Mouse (Mus musculus) liver, embryonic 16.5 days (tissue): Measurements from ENCODE around the gene Hdac5. TPM values are rescaled to one million over a fixed set of nuclear protein-coding genes. Genes with fewer than 3 reads are reported as not detected.

Experiments used
- ATAC-seq: fragments of 200-750 bp; cut with Nextera tagmentation; 2 replicates; pipeline ENCODE4 v1.8.0; 2017; ENCODE audit warnings: low read depth, mild to moderate bottlenecking, moderate number of reproducible peaks, moderate library complexity
- H3K27ac ChIP-seq: fragments of 300-500 bp; sonication (generic); 2 replicates; pipeline ENCODE4 v1.5.1; 2014; ENCODE audit warnings: mild to moderate bottlenecking, low read length
- H3K27me3 ChIP-seq: fragments of 300-500 bp; sonication (generic); 2 replicates; pipeline ENCODE4 v1.6.1; 2014; ENCODE audit warnings: low read depth, low read length, mixed read lengths; ENCODE audit not compliant: control insufficient read depth, insufficient read depth
- H3K36me3 ChIP-seq: fragments of 300-500 bp; sonication (generic); 2 replicates; pipeline ENCODE4 v1.6.1; 2014; ENCODE audit warnings: mild to moderate bottlenecking; ENCODE audit not compliant: control insufficient read depth, insufficient read depth
- H3K4me1 ChIP-seq: fragments of 300-500 bp; sonication (generic); 2 replicates; pipeline ENCODE4 v1.6.1; 2014; ENCODE audit warnings: low read depth, low read length, mixed read lengths; ENCODE audit not compliant: control insufficient read depth
- H3K4me2 ChIP-seq: fragments of 300-500 bp; sonication (generic); 2 replicates; pipeline ENCODE4 v1.6.1; 2014; ENCODE audit warnings: low read depth, low read length, mixed read lengths
- H3K4me3 ChIP-seq: fragments of 300-500 bp; sonication (generic); 2 replicates; pipeline ENCODE4 v1.5.1; 2014; ENCODE audit warnings: low read depth, mild to moderate bottlenecking, low read length
- H3K9ac ChIP-seq: fragments of 300-500 bp; sonication (generic); 2 replicates; pipeline ENCODE4 v1.6.1; 2014; ENCODE audit warnings: low read depth, low read length
- H3K9me3 ChIP-seq: fragments of 300-500 bp; sonication (generic); replicated peaks from 2 replicates; pipeline ENCODE4 v1.6.1; 2016; ENCODE audit warnings: low read length; ENCODE audit not compliant: control insufficient read depth
- WGBS: fragments of 180-500 bp; shearing (Covaris S2); extraction: QIAGEN DNeasy Blood & Tissue Kit; methylation state at CpG from one replicate; pipeline ENCODE4 v1.1.7; 2014; ENCODE audit not compliant: insufficient replicate concordance; 5-methylcytosine and 5-hydroxymethylcytosine counted together
- polyA plus RNA-seq: library from polyadenylated mRNA; unstranded; fragments of >200 nt; fragmentation: Nextera tagmentation; extraction: Ambion mirVana; gene quantifications from 2 replicates; pipeline ENCODE4 v1.2.1, GENCODE M21; 2015

Hdac5 gene
- polyA plus RNA-seq, 1 experiment from 2014 or later = 20.4 TPM

DNA sequence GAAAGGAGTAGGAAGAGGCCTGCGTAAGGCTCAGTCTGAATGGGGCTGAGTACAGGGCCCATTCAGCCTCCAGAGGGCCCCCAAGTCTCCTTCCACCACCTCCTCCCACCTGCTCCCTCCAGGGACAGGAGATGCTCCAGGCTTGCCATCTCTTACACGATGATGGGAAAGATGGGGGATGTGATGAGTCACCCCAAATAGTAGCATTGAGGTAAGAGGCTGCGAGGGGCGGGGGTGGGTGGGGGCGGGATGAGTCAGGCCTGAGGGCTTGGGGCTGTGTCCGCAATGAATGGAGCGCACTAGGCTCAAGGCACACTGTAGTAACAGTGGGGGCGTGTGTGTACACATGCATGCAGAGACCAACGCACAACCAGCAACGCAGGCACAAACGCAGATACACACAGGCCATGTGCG, 28.6 kb downstream of the Hdac5 start:
- H3K9me3 ChIP-seq = no peaks in the 10 kb centered on the region
- no peak for ATAC-seq
- no peak overlapping the region for H3K4me3 ChIP-seq
- 71% methylated on average over 12 of the region's 12 CpGs for WGBS
- H3K27ac ChIP-seq = no peak overlapping the region
- no peak overlapping the region for H3K9ac ChIP-seq
- no peaks in the 10 kb centered on the region for H3K27me3 ChIP-seq
- H3K36me3 ChIP-seq = no peaks in the 10 kb centered on the region; the same call in none of the 2 replicates
- H3K4me2 ChIP-seq = no peak overlapping the region
- peaks cover under 1% of the 10 kb centered on the region for H3K4me1 ChIP-seq

- 68% methylated on average over 9 of the region's 9 CpGs for WGBS
- no peaks in the 10 kb centered on the region; the same call in none of the 2 replicates for H3K36me3 ChIP-seq
- ATAC-seq = no peak
Measured at GRCm38 (mm10) chr11:102199856-102200255, 30.1 kb downstream of the Hdac5 start.

GRCm38 (mm10) chr11:102198245-102198644, 31.7 kb downstream of the Hdac5 start:
- WGBS = 52% methylated on average over 6 of the region's 6 CpGs
- Histone ChIP-seq H3K4me3 (no peak overlapping the region), H3K27me3 (no peaks in the 10 kb centered on the region), H3K4me2 (no peak overlapping the region), H3K4me1 (peaks cover 8% of the 10 kb centered on the region), H3K27ac (no peak overlapping the region), H3K9me3 (no peaks in the 10 kb centered on the region), H3K9ac (no peak overlapping the region), H3K36me3 (no peaks in the 10 kb centered on the region; the same call in 1 of the 2 replicates)
- no peak for ATAC-seq

More at GRCm38 (mm10) chr11:102199856-102200255, 30.1 kb downstream of the Hdac5 start:
- H3K27me3 ChIP-seq = no peaks in the 10 kb centered on the region
- no peak overlapping the region for H3K9ac ChIP-seq
- no peak overlapping the region for H3K4me2 ChIP-seq
- no peak overlapping the region for H3K27ac ChIP-seq
- no peak overlapping the region for H3K4me3 ChIP-seq
- H3K9me3 ChIP-seq = no peaks in the 10 kb centered on the region
- H3K4me1 ChIP-seq = peaks cover 8% of the 10 kb centered on the region

GRCm38 (mm10) chr11:102196018-102196797, 33.8 kb downstream of the Hdac5 start:
- Histone ChIP-seq H3K4me1 (peaks cover 8% of the 10 kb centered on the region), H3K9ac (no peak overlapping the region), H3K4me3 (no peak overlapping the region), H3K27ac (0 out of 2 replicates have a peak overlapping the region, but pooled peaks have one; percentile 35), H3K4me2 (no peak overlapping the region), H3K9me3 (no peaks in the 10 kb centered on the region), H3K36me3 (no peaks in the 10 kb centered on the region; the same call in 1 of the 2 replicates), H3K27me3 (no peaks in the 10 kb centered on the region)
- 54% methylated on average over 21 of the region's 21 CpGs for WGBS
- peak; percentile 85 for ATAC-seq

GRCm38 (mm10) chr11:102193657-102194440, 36.1 kb downstream of the Hdac5 start:
- Histone ChIP-seq H3K9me3 (no peaks in the 10 kb centered on the region), H3K4me1 (peaks cover 28% of the 10 kb centered on the region), H3K36me3 (no peaks in the 10 kb centered on the region; the same call in 1 of the 2 replicates), H3K9ac (no peak overlapping the region), H3K27me3 (no peaks in the 10 kb centered on the region), H3K4me3 (no peak overlapping the region), H3K27ac (no peak overlapping the region), H3K4me2 (no peak overlapping the region)
- 76% methylated on average over 9 of the region's 9 CpGs for WGBS
- ATAC-seq = no peak

- 10% methylated on average over 4 of the region's 4 CpGs for WGBS
- peak overlapping the region; percentile 89 for H3K4me2 ChIP-seq
- H3K9me3 ChIP-seq = no peaks in the 10 kb centered on the region
- H3K4me1 ChIP-seq = peaks cover 24% of the 10 kb centered on the region
- no peaks in the 10 kb centered on the region for H3K36me3 ChIP-seq
- no peaks in the 10 kb centered on the region for H3K27me3 ChIP-seq
- H3K9ac ChIP-seq = 0 out of 2 replicates have a peak overlapping the region, but pooled peaks have one; percentile 3
- no peak overlapping the region; the same call in 1 of the 2 replicates for H3K4me3 ChIP-seq
- ATAC-seq = no peak
- 0 out of 2 replicates have a peak overlapping the region, but pooled peaks have one; percentile 6 for H3K27ac ChIP-seq
Measured at GRCm38 (mm10) chr11:102190848-102191247, 39.1 kb downstream of the Hdac5 start.

- ATAC-seq = peak; percentile 65
- peak within 1 kb of the TSS; percentile 89 for H3K4me2 ChIP-seq
- H3K27ac ChIP-seq = peak within 1 kb of the TSS; percentile 37; the same call in 1 of the 2 replicates
- 1% methylated on average over 50 of the region's 50 CpGs for WGBS
- no peaks in the 10 kb centered on the region for H3K27me3 ChIP-seq
- peak within 1 kb of the TSS; percentile 62 for H3K4me3 ChIP-seq
- H3K9me3 ChIP-seq = no peaks in the 10 kb centered on the region
- no peaks in the 10 kb centered on the region for H3K36me3 ChIP-seq
- H3K4me1 ChIP-seq = peaks cover 25% of the 10 kb centered on the region
- H3K9ac ChIP-seq = peak within 1 kb of the TSS; percentile 62
Measured at GRCm38 (mm10) chr11:102189461-102190436, 40.2 kb downstream of the Hdac5 start, which contains the start of gene G6pc3. TSS of gene G6pc3 (plus strand) at chr11:102189620.

GRCm38 (mm10) chr11:102188980-102189379, 41.0 kb downstream of the Hdac5 start:
- WGBS = 50% methylated on average over 6 of the region's 6 CpGs
- peak overlapping the region; percentile 62; the same call in 1 of the 2 replicates for H3K4me3 ChIP-seq
- ATAC-seq = no peak

More at GRCm38 (mm10) chr11:102188980-102189379, 41.0 kb downstream of the Hdac5 start:
- Histone ChIP-seq H3K4me1 (peaks cover 28% of the 10 kb centered on the region), H3K27ac (no peak overlapping the region), H3K4me2 (peak overlapping the region; percentile 89), H3K9me3 (no peaks in the 10 kb centered on the region), H3K9ac (no peak overlapping the region), H3K27me3 (no peaks in the 10 kb centered on the region), H3K36me3 (no peaks in the 10 kb centered on the region)
